Mouse (Mus musculus) lung, embryonic 14.5 days (tissue): ENCODE measurements around the gene Cdkl1. TPM values are rescaled to one million over a fixed set of nuclear protein-coding genes. Genes with fewer than 3 reads are reported as not detected.

Experiments used
- ATAC-seq: fragments of 200-750 bp; cut with Nextera tagmentation; 2 replicates; pipeline ENCODE4 v1.8.0; 2017; ENCODE audit warnings: mild to moderate bottlenecking, moderate TSS enrichment, moderate library complexity; ENCODE audit not compliant: insufficient read depth
- DNase-seq: peaks from one replicate; pipeline ENCODE4 v3.0.0-alpha.2; 2015
- H3K27ac ChIP-seq: fragments of 300-500 bp; sonication (generic); 2 replicates; pipeline ENCODE4 v1.5.1; 2014; ENCODE audit warnings: low read depth, mild to moderate bottlenecking, moderate library complexity
- H3K27me3 ChIP-seq: fragments of 300-500 bp; sonication (generic); 2 replicates; pipeline ENCODE4 v1.6.1; 2014; ENCODE audit warnings: low read length, control low read depth; ENCODE audit not compliant: insufficient read depth
- H3K36me3 ChIP-seq: fragments of 300-500 bp; sonication (generic); 2 replicates; pipeline ENCODE4 v1.6.1; 2014; ENCODE audit warnings: control low read depth; ENCODE audit not compliant: insufficient read depth
- H3K4me1 ChIP-seq: fragments of 300-500 bp; sonication (generic); 2 replicates; pipeline ENCODE4 v1.6.1; 2014; ENCODE audit warnings: antibody characterized with exemption, control low read depth; ENCODE audit not compliant: insufficient read depth
- H3K4me2 ChIP-seq: fragments of 300-500 bp; sonication (generic); 2 replicates; pipeline ENCODE4 v1.6.1; 2014; ENCODE audit warnings: mild to moderate bottlenecking
- H3K4me3 ChIP-seq: fragments of 300-500 bp; sonication (generic); 2 replicates; pipeline ENCODE4 v1.5.1; 2014; ENCODE audit warnings: low read depth, low read length
- H3K9ac ChIP-seq: fragments of 300-500 bp; sonication (generic); 2 replicates; pipeline ENCODE4 v1.6.1; 2014
- H3K9me3 ChIP-seq: fragments of 300-500 bp; sonication (generic); 2 replicates; pipeline ENCODE4 v1.6.1; 2016; ENCODE audit warnings: low read depth, low read length, control low read depth
- CTCF ChIP-seq: IDR thresholded peaks from 2 replicates; pipeline ENCODE4 v1.5.1; 2016; ENCODE audit warnings: antibody characterized with exemption, low read depth
- WGBS: fragments of 180-500 bp; shearing (Covaris S2); extraction: QIAGEN DNeasy Blood & Tissue Kit; methylation state at CpG from one replicate; pipeline ENCODE4 v1.1.7; 2014; 5-methylcytosine and 5-hydroxymethylcytosine counted together
- microRNA counts: library from miRNA; unstranded; fragments of <30 nt; microRNA quantifications from one replicate; lab custom pipeline; 2016
- microRNA-seq: library from miRNA; unstranded; fragments of <30 nt; microRNA quantifications from one replicate; pipeline ENCODE4, GENCODE M21; 2016; ENCODE audit warnings: borderline number of aligned reads
- polyA plus RNA-seq: library from polyadenylated mRNA; unstranded; fragments of >200 nt; fragmentation: Nextera tagmentation; extraction: Ambion mirVana; gene quantifications from 2 replicates; pipeline ENCODE4 v1.2.1, GENCODE M21; 2014

Gene Cdkl1
- polyA plus RNA-seq, 1 experiment from 2014 or later = 1.6 TPM

- DNase-seq (peak; percentile 98), ATAC-seq (peak; percentile 97)
- TF ChIP-seq CTCF = 0 out of 2 replicates have a peak, but pooled peaks have one; percentile 4
- Histone ChIP-seq H3K27ac (peak within 1 kb of the TSS; percentile 62), H3K27me3 (no peaks in the 10 kb centered on the region), H3K9ac (peak within 1 kb of the TSS; percentile 69), H3K36me3 (0 out of 2 replicates have a peak, but pooled peaks cover 3% of the 10 kb centered on the region), H3K9me3 (no peaks in the 10 kb centered on the region), H3K4me3 (peak within 1 kb of the TSS; percentile 80), H3K4me2 (peak within 1 kb of the TSS; percentile 93), H3K4me1 (peaks cover 8% of the 10 kb centered on the region)
- WGBS = under 1% methylated on average over 60 of the region's 60 CpGs
Measured at GRCm38 (mm10) chr12:69724711-69725460, 66.2 kb downstream of the Cdkl1 start, which contains the start of the genes L2hgdh and Atp5s. Gene L2hgdh, minus strand, starts transcription at chr12:69724873. Gene Atp5s, plus strand, starts transcription at chr12:69724950.

GRCm38 (mm10) chr12:69724018-69724710 is 66.9 kb downstream of the Cdkl1 start:
- 2% methylated on average over 24 of the region's 24 CpGs for WGBS
- Histone ChIP-seq H3K27me3 (no peaks in the 10 kb centered on the region), H3K36me3 (peaks cover 9% of the 10 kb centered on the region; the same call in 1 of the 2 replicates), H3K4me3 (peak overlapping the region; percentile 80), H3K4me2 (peak overlapping the region; percentile 93), H3K9me3 (peaks cover 7% of the 10 kb centered on the region), H3K27ac (peak overlapping the region; percentile 12; the same call in 1 of the 2 replicates), H3K4me1 (peaks cover 8% of the 10 kb centered on the region), H3K9ac (peak overlapping the region; percentile 69)
- peak; percentile 11 for DNase-seq
- no peak for TF ChIP-seq CTCF
- ATAC-seq = peak; percentile 12

- peaks cover 9% of the 10 kb centered on the region; the same call in 1 of the 2 replicates for H3K36me3 ChIP-seq
- no peak for DNase-seq
- H3K27ac ChIP-seq = no peak overlapping the region
- no peak overlapping the region; the same call in 1 of the 2 replicates for H3K9ac ChIP-seq
- no peak for TF ChIP-seq CTCF
- peak overlapping the region; percentile 80; the same call in 1 of the 2 replicates for H3K4me3 ChIP-seq
- H3K9me3 ChIP-seq = peaks cover 8% of the 10 kb centered on the region
- peak overlapping the region; percentile 93 for H3K4me2 ChIP-seq
- no peak for ATAC-seq
- peaks cover 8% of the 10 kb centered on the region for H3K4me1 ChIP-seq
- WGBS = 51% methylated on average over 2 of the region's 2 CpGs
- no peaks in the 10 kb centered on the region for H3K27me3 ChIP-seq
Measured at GRCm38 (mm10) chr12:69723376-69723775, 67.7 kb downstream of the Cdkl1 start.

- no peak for DNase-seq
- Histone ChIP-seq H3K9me3 (peaks cover 8% of the 10 kb centered on the region), H3K9ac (no peak overlapping the region), H3K27ac (no peak overlapping the region), H3K4me2 (no peak overlapping the region), H3K27me3 (no peaks in the 10 kb centered on the region), H3K4me3 (no peak overlapping the region), H3K4me1 (peaks cover 8% of the 10 kb centered on the region), H3K36me3 (peaks cover 12% of the 10 kb centered on the region; the same call in 1 of the 2 replicates)
- no peak for ATAC-seq
- 87% methylated on average over 3 of the region's 3 CpGs for WGBS
- TF ChIP-seq CTCF = no peak
Measured at GRCm38 (mm10) chr12:69722857-69723256, 68.2 kb downstream of the Cdkl1 start.

- no peak for TF ChIP-seq CTCF
- Histone ChIP-seq H3K36me3 (0 out of 2 replicates have a peak, but pooled peaks cover 3% of the 10 kb centered on the region), H3K4me1 (no peaks in the 10 kb centered on the region), H3K27me3 (no peaks in the 10 kb centered on the region), H3K4me3 (no peak overlapping the region), H3K9me3 (no peaks in the 10 kb centered on the region; the same call in 1 of the 2 replicates), H3K27ac (no peak overlapping the region), H3K4me2 (no peak overlapping the region), H3K9ac (no peak overlapping the region)
- ATAC-seq = no peak
- no peak for DNase-seq
Measured at GRCm38 (mm10) chr12:69713628-69714027, 77.4 kb downstream of the Cdkl1 start.

GRCm38 (mm10) chr12:69704799-69705458 is 86.1 kb downstream of the Cdkl1 start:
- no peak overlapping the region for H3K4me3 ChIP-seq
- no peaks in the 10 kb centered on the region for H3K9me3 ChIP-seq
- peaks cover 12% of the 10 kb centered on the region; the same call in 1 of the 2 replicates for H3K36me3 ChIP-seq
- DNase-seq (no peak), ATAC-seq (no peak)
- no peak overlapping the region for H3K27ac ChIP-seq
- 60% methylated on average over 11 of the region's 11 CpGs for WGBS
- H3K27me3 ChIP-seq = no peaks in the 10 kb centered on the region
- no peak for TF ChIP-seq CTCF
- no peaks in the 10 kb centered on the region for H3K4me1 ChIP-seq
- H3K4me2 ChIP-seq = no peak overlapping the region
- no peak overlapping the region for H3K9ac ChIP-seq

GRCm38 (mm10) chr12:69698352-69698751 is 92.7 kb downstream of the Cdkl1 start:
- TF ChIP-seq CTCF = no peak
- H3K4me2 ChIP-seq = no peak overlapping the region
- no peak overlapping the region for H3K27ac ChIP-seq
- H3K9me3 ChIP-seq = no peaks in the 10 kb centered on the region
- no peak for ATAC-seq
- WGBS = 82% methylated on average over 6 of the region's 6 CpGs
- no peaks in the 10 kb centered on the region for H3K27me3 ChIP-seq
- no peaks in the 10 kb centered on the region for H3K4me1 ChIP-seq
- no peak for DNase-seq
- H3K4me3 ChIP-seq = no peak overlapping the region
- H3K36me3 ChIP-seq = peaks cover 11% of the 10 kb centered on the region
- H3K9ac ChIP-seq = no peak overlapping the region

MicroRNA genes within 50 kb of the gene (microRNA counts, 519-probe panel; counts per million panel counts)
- microRNA mmu-miR-681 (lab: Ali Mortazavi, UCI) = 30.5 counts per million

Small RNA genes within 50 kb of the gene (microRNA-seq; reads per million reads assigned to microRNA genes)
- not detected for gene Mir681

Other genes with a start within 250 kb of the Cdkl1 start
- 23.6 and 26.5 TPM in 2 replicates for gene Vcpkmt, start 208.2 kb downstream of the Cdkl1 start, polyA plus RNA-seq
- gene Sos2, start 109.4 kb downstream of the Cdkl1 start, polyA plus RNA-seq = 11.4 and 13.0 TPM in 2 replicates
- 13.1 and 14.5 TPM in 2 replicates for gene L2hgdh, start 66.4 kb downstream of the Cdkl1 start, polyA plus RNA-seq
- 29.4 and 33.3 TPM in 2 replicates for gene Atp5s, start 66.3 kb downstream of the Cdkl1 start, polyA plus RNA-seq
- gene Atl1, start 101.3 kb upstream of the Cdkl1 start, polyA plus RNA-seq = 3.2 and 3.6 TPM in 2 replicates
- gene Map4k5, start 101.9 kb upstream of the Cdkl1 start, polyA plus RNA-seq = 43.9 and 49.0 TPM in 2 replicates
- 11.8 and 12.8 TPM in 2 replicates for gene Sav1, start 195.7 kb upstream of the Cdkl1 start, polyA plus RNA-seq